Mouse (Mus musculus) limb, embryonic 10.5 days (tissue): ENCODE results near the gene Pdp2. TPM values are rescaled to one million over a fixed set of nuclear protein-coding genes. Genes with fewer than 3 reads are reported as not detected.
"Not testable (repeated sequence)": the region's sequence is repeated elsewhere in the genome, so short reads cannot be mapped to it uniquely, and the experiment has no call there.

Experiments
- DNase-seq: peaks from one replicate; pipeline ENCODE4 v3.0.0-alpha.2; 2017; ENCODE audit warnings: low spot score
- H3K27ac ChIP-seq: fragments of 300-500 bp; sonication (generic); 2 replicates; pipeline ENCODE4 v1.5.1; 2016; ENCODE audit warnings: mild to moderate bottlenecking
- H3K27me3 ChIP-seq: fragments of 300-500 bp; sonication (generic); 2 replicates; pipeline ENCODE4 v1.6.1; 2016; ENCODE audit warnings: low read depth, mild to moderate bottlenecking; ENCODE audit not compliant: poor library complexity, severe bottlenecking
- H3K36me3 ChIP-seq: fragments of 300-500 bp; sonication (generic); 2 replicates; pipeline ENCODE4 v1.6.1; 2016; ENCODE audit warnings: mild to moderate bottlenecking, moderate library complexity
- H3K4me1 ChIP-seq: fragments of 300-500 bp; sonication (generic); 2 replicates; pipeline ENCODE4 v1.6.1; 2016
- H3K4me3 ChIP-seq: fragments of 300-500 bp; sonication (generic); 2 replicates; pipeline ENCODE4 v1.5.1; 2016; ENCODE audit warnings: mild to moderate bottlenecking, moderate library complexity
- H3K9me3 ChIP-seq: fragments of 300-500 bp; sonication (generic); replicated peaks from 2 replicates; pipeline ENCODE4 v1.6.1; 2016; ENCODE audit warnings: mild to moderate bottlenecking
- WGBS: fragments of 180-500 bp; shearing (Covaris S2); methylation state at CpG from one replicate; pipeline ENCODE4 v1.1.7; 2016; 5-methylcytosine and 5-hydroxymethylcytosine counted together
- polyA plus RNA-seq: library from polyadenylated mRNA; unstranded; fragments of >200 nt; fragmentation: Nextera tagmentation; extraction: Ambion mirVana; gene quantifications from 2 replicates; pipeline ENCODE4 v1.2.1, GENCODE M21; 2016

The Pdp2 gene
- polyA plus RNA-seq, 1 experiment from 2014 or later, result 14.5 TPM

- peak within 1 kb of the TSS; percentile 85 for H3K27ac ChIP-seq
Observed at GRCm38 (mm10) chr8:104641426-104642323, 50.4 kb downstream of the Pdp2 start, which contains the start of gene Ciao2b. TSS of gene Ciao2b (minus strand) at chr8:104641965.

DNA sequence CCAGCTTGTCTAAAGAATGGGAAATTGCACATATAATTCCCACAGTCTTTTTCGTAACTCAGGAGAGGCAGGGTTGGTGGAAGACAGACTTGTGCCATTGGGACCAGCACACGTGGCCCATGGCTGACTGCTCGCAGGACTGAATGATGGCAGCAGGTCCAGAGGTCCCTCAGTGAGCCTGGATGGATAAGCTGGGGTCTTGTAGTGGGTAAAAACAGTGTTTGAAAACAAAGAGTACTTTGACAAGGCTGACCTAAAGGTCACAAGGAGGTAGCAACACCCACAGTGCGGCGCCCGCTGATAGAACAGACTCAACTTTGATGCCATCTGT lies 51.0 kb downstream of the Pdp2 start:
- Histone ChIP-seq H3K9me3 (no peaks in the 10 kb centered on the region), H3K36me3 (peaks cover 27% of the 10 kb centered on the region), H3K27me3 (no peaks in the 10 kb centered on the region), H3K27ac (peak overlapping the region; percentile 85), H3K4me3 (peak overlapping the region; percentile 88), H3K4me1 (peaks cover 17% of the 10 kb centered on the region)
- 79% methylated on average over 6 of the region's 6 CpGs for WGBS
- no peak for DNase-seq

More at GRCm38 (mm10) chr8:104641426-104642323, 50.4 kb downstream of the Pdp2 start, which contains the start of gene Ciao2b:
- Histone ChIP-seq H3K36me3 (peaks cover 28% of the 10 kb centered on the region), H3K27me3 (no peaks in the 10 kb centered on the region), H3K4me1 (peaks cover 17% of the 10 kb centered on the region), H3K4me3 (peak within 1 kb of the TSS; percentile 88), H3K9me3 (no peaks in the 10 kb centered on the region)
- under 1% methylated on average over 66 of the region's 66 CpGs for WGBS
- peak; percentile 89 for DNase-seq

DNA sequence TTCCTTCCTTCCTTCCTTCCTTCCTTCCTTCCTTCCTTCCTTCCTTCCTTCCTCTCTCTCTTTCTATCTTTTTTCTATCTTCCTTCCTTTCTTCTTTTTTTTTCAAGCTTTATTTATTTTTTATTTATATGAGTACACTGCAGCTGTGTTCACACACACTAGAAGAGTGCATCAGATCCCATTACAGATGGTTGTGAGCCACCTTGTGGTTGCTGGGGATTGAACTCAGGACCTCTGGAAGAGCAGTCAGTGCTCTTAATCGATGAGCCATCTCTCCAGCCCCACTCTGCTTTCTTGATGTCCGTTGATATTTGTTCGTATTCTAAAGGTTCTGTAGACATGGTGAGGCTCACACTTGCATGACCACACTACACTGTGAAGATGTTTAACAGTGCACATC lies 52.9 kb downstream of the Pdp2 start:
- DNase-seq, result not testable (repeated sequence)
- WGBS, result 68% methylated on average over 3 of the region's 3 CpGs

More for the DNA sequence above, 52.9 kb downstream of the Pdp2 start:
- H3K36me3 ChIP-seq, H3K4me3 ChIP-seq, H3K27me3 ChIP-seq, H3K27ac ChIP-seq, H3K9me3 ChIP-seq: not testable (repeated sequence)
- peaks cover 17% of the 10 kb centered on the region for H3K4me1 ChIP-seq

Other genes with a start within 250 kb of the Pdp2 start
- 1.8 and 2.3 TPM in 2 replicates for gene Cmtm4, start 195.6 kb upstream of the Pdp2 start, polyA plus RNA-seq
- 58.6 and 69.9 TPM in 2 replicates for gene Dync1li2, start 148.4 kb upstream of the Pdp2 start, polyA plus RNA-seq
- 0.15 and 0.21 TPM in 2 replicates for gene Terb1, start 81.5 kb upstream of the Pdp2 start, polyA plus RNA-seq
- gene Nae1, start 56.8 kb upstream of the Pdp2 start, polyA plus RNA-seq, result 121 and 131 TPM in 2 replicates
- 0.85 and 1.1 TPM in 2 replicates for gene Car7, start 56.8 kb upstream of the Pdp2 start, polyA plus RNA-seq
- gene Cdh16, start 32.9 kb downstream of the Pdp2 start, polyA plus RNA-seq, result 0.13 TPM in 1 of 2 replicates, not detected in the other
- gene Rrad, start 39.9 kb downstream of the Pdp2 start, polyA plus RNA-seq, result 2.0 and 3.2 TPM in 2 replicates
- gene Ciao2b, start 50.5 kb downstream of the Pdp2 start, polyA plus RNA-seq, result 95.6 and 105 TPM in 2 replicates
- not detected in 2 replicates for gene Ces2a, start 142.6 kb downstream of the Pdp2 start, polyA plus RNA-seq
- 0.11 TPM in 1 of 2 replicates, not detected in the other for gene Ces2b, start 240.1 kb downstream of the Pdp2 start, polyA plus RNA-seq